Mouse (Mus musculus): ENCODE measurements at regions not wholly inside any gene's neighbourhood (a gene's known extent, or its start where the extent isn't known, plus 50 kb on each side); places are given as distances from the start of the nearest gene placed in this dataset.

DNA sequence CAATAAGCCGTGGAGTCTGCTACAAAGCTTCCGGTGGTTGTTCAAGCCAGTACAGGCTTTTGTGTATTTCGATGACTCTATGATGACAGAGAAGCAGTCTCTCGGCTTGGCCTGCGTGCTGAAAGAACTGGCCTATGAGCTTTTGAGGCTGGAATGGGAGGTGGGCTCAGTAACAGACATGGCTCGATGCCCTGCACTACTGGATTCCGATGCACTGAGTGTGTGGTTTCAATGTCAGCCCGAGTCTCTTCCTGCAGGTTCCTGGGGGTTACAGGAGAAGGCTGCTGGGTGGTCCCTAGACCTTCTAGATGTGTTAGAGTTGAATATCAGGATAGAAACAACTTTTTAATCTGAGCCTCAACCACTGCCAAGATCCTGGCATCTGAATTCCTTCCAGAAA lies 53.2 kb downstream of the Gm815 start:
- intact Hi-C loops (cut with DNase I) = no loop called here
- DNase-seq (ENCODE audit: low spot score) = no peak

- DNase-seq (ENCODE audit: low spot score) = no peak
- intact Hi-C loops (cut with DNase I) = no loop called here
Observed at GRCm38 (mm10) chr19:26944006-26944405, 58.3 kb downstream of the Gm815 start.

DNA sequence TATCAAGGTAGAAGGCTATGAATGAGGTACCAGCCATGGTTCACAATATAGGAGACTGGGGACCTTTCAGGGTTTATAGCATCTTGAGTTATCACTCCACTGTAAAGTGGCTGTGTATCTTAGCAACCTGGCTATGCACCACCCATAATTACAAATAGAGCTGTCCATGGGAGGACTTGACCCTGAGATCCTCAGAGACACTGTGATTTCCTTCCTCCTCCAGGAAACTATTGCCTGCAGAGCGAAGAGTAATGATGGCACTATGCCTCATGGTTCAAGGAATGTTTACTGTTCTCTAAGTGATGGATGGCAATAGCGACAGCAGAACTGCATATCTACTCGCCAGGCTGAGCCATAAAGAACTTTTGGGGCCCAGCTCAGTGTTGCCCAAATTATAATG lies 60.9 kb downstream of the Gm815 start:
- no peak for DNase-seq (ENCODE audit: low spot score)
- intact Hi-C loops (cut with DNase I) = no loop called here

DNA sequence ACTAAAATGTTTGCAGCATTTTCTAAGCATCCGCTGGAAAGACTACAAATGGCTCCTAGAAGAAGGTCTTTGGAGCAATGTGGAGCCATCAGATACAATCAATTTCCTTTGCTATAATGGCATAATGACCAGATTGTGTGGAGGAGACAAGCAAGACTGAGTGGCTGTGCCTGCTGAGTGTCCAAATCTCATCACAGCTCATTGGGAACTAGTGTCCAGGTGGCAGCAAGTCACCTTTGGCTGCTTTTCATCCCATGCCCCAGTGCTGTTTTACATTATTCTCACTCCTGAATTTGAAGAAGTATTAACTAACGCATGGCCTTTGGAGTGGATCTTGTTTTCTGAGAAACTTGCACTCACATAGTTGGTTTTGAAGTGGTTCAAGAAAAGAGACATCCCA lies 62.8 kb downstream of the Gm815 start:
- intact Hi-C loops (cut with DNase I) = no loop called here

DNA sequence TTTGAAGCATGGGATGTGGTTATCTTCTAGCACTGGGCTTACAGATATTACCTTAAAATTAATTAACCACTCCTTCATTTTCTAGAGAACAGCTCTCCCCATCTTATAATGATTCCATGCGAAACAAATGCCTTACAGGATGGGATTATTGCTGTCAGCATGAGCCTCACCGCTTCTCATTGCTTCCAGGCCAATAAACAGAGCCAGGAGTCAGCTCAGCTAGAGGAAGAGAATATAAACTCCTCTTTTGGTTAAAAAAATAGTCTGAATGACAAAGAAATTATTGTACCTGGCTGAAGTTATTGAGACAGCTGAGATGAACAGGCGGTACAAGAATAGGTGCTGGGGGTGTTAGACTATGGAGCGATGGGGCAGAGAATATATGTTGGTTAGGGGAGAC lies 63.5 kb downstream of the Gm815 start:
- intact Hi-C loops (cut with DNase I) = no loop called here
- DNase-seq (ENCODE audit: low spot score) = no peak

More for the DNA sequence above, 62.8 kb downstream of the Gm815 start:
- DNase-seq (ENCODE audit: low spot score) = no peak

DNA sequence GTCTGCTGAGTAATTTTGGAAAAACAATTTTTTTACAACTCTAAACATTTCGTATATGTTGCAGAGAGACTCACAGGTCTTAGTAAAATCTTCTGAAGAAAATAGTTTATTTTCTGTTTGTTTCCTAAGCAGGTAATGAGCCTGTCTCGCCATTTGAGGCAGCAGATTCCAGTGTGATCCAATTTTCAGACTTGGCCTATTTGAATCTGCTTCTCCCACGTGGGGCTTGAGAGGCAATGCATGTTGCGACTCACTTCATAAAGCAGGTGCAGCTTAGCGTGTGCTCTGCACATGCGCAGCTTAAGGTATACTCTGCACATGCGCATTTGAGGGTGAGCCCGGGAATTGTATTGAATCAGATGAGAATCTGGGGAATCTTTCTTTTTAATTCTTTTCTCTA lies 67.7 kb downstream of the Gm815 start:
- intact Hi-C loops (cut with DNase I) = no loop called here
- DNase-seq (ENCODE audit: low spot score) = no peak

DNA sequence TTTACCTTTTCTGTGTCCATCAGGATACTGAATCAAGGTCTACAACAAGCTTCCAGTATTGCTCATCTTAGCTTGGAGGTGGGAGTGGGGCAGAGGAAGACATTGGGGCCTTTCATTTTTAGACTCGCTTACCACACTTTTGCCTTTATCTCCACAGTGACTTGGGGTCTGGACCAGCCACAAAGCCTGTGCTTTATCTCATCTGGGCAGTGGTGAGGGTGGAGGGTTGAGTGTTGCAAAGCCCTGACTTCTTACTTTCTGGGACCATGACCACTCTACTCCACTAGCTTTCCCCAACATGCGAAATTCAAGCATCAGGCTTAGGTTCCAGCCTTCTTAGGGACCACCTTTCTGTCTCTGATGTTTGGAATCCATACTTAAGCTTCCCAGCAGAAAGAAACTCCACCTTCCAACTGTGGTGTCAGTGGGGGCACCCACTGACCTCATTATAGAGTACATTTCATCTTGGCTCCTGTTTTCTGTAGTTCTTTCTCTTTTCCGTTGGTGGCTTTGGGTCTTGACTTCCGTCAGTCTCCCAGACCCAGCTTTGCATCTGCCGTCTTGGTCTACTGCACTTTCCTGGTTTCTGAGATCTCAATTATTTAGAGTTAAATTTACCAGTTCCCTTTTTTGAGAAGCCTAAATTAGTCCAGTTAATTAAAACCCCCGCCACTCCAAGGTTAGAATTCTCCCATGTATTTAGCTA lies 80.5 kb downstream of the Gm815 start:
- intact Hi-C loops (cut with DNase I) = no loop called here

DNA sequence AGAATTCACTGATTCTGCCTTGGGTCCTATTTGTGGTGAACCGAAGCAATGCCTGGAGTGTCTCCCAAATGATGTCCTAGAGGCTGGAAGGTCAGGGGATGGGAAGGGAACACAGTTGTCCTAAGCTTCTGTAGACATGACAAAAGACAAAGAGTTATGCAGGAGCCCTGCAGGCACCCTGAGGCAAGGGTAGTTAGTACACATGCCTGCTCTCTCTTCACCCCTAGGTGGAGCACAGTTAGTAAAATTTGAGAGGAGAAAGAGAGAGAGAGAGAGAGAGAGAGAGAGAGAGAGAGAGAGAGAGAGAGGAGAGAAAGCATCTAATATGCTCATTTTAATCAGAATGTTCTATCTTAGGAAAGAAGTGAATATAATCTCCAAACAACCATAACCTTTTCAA lies 87.4 kb downstream of the Gm815 start:
- DNase-seq (ENCODE audit: low spot score) = no peak
- intact Hi-C loops (cut with DNase I) = loop anchor here (5.0 kb wide), 1 partner anchor 444 kb away; no protein-coding TSS in a partner anchor

More for the DNA sequence above, 80.5 kb downstream of the Gm815 start:
- DNase-seq (ENCODE audit: low spot score) = no peak

- intact Hi-C loops (cut with DNase I) = loop anchor here (5.0 kb wide), 1 partner anchor 443 kb away; no protein-coding TSS in a partner anchor
- DNase-seq (ENCODE audit: low spot score) = no peak
Observed at GRCm38 (mm10) chr19:26973773-26974548, 88.3 kb downstream of the Gm815 start.

GRCm38 (mm10) chr19:26974576-26975204 lies 89.0 kb downstream of the Gm815 start:
- intact Hi-C loops (cut with DNase I) = loop anchor here (5.0 kb wide), 1 partner anchor 443 kb away; no protein-coding TSS in a partner anchor

GRCm38 (mm10) chr19:26976604-26977322 lies 91.1 kb downstream of the Gm815 start:
- intact Hi-C loops (cut with DNase I) = no loop called here
- no peak for DNase-seq (ENCODE audit: low spot score)

More at GRCm38 (mm10) chr19:26974576-26975204, 89.0 kb downstream of the Gm815 start:
- no peak for DNase-seq (ENCODE audit: low spot score)

DNA sequence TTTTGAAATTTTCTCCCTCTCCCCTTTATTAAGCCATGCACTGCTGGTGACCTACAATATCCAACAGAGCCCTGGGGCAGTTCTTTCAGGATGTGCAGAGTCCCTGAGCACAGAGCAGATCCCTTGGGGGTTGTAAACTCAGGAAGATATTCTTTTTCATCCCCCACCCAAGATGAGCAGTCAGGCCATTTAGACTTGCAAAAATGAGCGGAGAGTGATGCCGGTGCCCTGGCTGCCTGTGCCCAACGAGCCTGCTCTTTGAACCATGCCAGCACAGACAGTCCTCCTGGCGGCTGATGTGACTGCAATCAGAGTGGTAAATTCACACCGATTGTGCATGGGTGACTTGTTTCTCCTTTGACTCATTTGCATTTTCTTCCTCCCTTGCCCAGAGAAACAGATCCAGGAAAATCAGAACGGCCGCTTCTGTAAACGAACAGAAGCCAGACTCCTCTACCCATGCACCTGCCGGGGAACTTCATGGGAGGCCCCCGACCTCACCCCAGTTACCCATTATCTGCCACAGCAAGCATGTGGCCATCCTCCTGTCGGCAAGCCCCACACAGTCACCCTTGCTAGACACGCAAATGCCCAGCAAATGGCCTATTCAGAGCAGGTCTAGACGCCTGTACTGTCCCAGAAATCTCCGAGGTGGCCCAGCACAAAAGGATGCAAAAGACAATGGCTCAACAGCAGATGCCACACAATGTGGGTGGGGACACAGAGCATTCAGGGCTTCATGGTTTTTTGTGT lies 92.4 kb downstream of the Gm815 start:
- no peak for DNase-seq (ENCODE audit: low spot score)
- intact Hi-C loops (cut with DNase I) = no loop called here

- no peak for DNase-seq (ENCODE audit: low spot score)
- intact Hi-C loops (cut with DNase I) = no loop called here
Observed at GRCm38 (mm10) chr19:26978640-26979007, 92.9 kb downstream of the Gm815 start.

DNA sequence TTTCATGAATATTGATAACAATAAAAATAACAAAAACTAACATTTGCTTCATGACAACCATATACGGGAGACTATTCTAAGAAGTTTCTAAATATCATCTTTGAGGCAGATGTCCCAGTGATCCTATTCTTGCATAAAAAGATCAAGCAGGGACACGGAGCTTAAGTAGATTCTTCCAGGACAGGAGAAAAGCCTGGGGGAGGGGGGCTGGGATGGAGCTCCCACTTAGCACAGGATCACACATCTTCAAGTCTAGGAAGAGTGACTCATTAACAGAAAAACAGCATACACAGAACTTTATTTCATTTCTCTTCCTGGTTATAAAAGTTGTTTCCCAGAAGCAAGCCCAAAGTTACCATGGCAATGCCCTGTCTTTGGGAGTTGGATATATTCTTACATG lies 93.6 kb downstream of the Gm815 start:
- intact Hi-C loops (cut with DNase I) = no loop called here
- no peak for DNase-seq (ENCODE audit: low spot score)

DNA sequence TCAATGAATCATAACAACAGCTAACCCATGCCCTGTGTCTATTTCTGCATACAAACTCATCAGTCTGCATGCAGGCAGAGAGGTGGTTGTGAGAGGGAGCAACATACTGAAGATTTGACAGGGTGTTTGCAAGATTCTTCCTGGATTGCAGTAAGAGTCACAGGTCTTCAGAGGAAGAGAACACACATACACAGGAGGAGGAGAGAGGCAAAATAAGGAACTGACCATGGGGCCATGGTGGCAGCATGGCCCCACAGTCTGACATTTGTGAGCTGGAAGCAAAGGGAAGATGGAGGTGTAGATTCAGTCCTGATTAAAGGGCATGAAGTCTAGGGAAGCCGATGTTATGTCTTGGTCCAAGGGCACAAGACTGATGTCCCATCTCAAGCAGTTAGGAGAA lies 101.0 kb downstream of the Gm815 start:
- no peak for DNase-seq (ENCODE audit: low spot score)
- intact Hi-C loops (cut with DNase I) = no loop called here

GRCm38 (mm10) chr19:26987197-26987596 lies 101.5 kb downstream of the Gm815 start:
- intact Hi-C loops (cut with DNase I) = no loop called here
- DNase-seq (ENCODE audit: low spot score) = no peak

- intact Hi-C loops (cut with DNase I) = no loop called here
- no peak for DNase-seq (ENCODE audit: low spot score)
Observed at GRCm38 (mm10) chr19:26987909-26988456, 102.3 kb downstream of the Gm815 start.

- no peak for DNase-seq (ENCODE audit: low spot score)
- intact Hi-C loops (cut with DNase I) = no loop called here
Observed at GRCm38 (mm10) chr19:26994586-26995352, 109.1 kb downstream of the Gm815 start.

DNA sequence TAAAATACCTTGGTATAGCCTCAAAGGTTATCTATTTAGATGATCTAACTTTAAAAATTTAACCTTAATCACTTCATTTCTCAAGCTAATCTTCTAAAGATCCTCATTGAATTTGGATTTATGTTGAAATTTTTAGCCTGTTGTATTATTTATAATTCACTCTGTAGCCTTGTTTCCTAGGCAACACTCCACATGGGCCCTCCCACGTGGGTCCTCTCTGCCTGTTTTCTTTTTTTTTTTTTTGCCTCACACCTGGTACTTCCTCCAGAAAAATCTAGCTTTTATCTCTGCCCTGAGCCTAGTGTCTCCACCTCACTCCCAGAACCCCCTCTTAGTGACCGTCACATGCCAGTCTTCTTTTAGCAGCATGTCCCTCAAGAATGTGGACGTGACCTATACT lies 113.9 kb downstream of the Gm815 start:
- intact Hi-C loops (cut with DNase I) = no loop called here
- no peak for DNase-seq (ENCODE audit: low spot score)
